Mouse (Mus musculus) MEL (cell line): Measurements from ENCODE around the gene Srgap2. TPM values are rescaled to one million over a fixed set of nuclear protein-coding genes. Genes with fewer than 3 reads are reported as not detected.

Experiments
- DNase-seq: peaks from one replicate; pipeline ENCODE4 v3.0.0; 2011; ENCODE audit warnings: low read depth, low spot score
- H3K27ac ChIP-seq: 2 replicates; pipeline ENCODE4 v1.5.1; 2012; ENCODE audit warnings: low read depth, mild to moderate bottlenecking, control low read depth, low read length, moderate library complexity; ENCODE audit not compliant: control insufficient read depth
- H3K27me3 ChIP-seq, 2 experiments: fragments of 150-350 bp in 1 of 2; sonication (generic) in 1 of 2; 2 replicates each; pipeline ENCODE4 v1.6.1; 2012; ENCODE audit warnings: low read length in 2 of 2, mild to moderate bottlenecking in 2 of 2, improper control_type of control experiment in 1 of 2, moderate library complexity in 1 of 2; ENCODE audit not compliant: insufficient read depth in 2 of 2, control insufficient read depth in 1 of 2
- H3K36me3 ChIP-seq, 2 experiments: 2 replicates each; pipeline ENCODE4 v1.6.1; 2012 to 2014; ENCODE audit warnings: low read length in 2 of 2, improper control_type of control experiment in 1 of 2, inconsistent platforms in 1 of 2, mild to moderate bottlenecking in 1 of 2; ENCODE audit not compliant: insufficient read depth in 2 of 2, control insufficient read depth in 1 of 2
- H3K4me1 ChIP-seq, 2 experiments: fragments of 150-350 bp in 1 of 2; sonication (generic) in 1 of 2; 2 replicates each; pipeline ENCODE4 v1.6.1; 2012; ENCODE audit warnings: low read length in 2 of 2, improper control_type of control experiment in 1 of 2, mild to moderate bottlenecking in 1 of 2; ENCODE audit not compliant: insufficient read depth in 2 of 2, control insufficient read depth in 1 of 2
- H3K4me3 ChIP-seq, 2 experiments: fragments of 150-350 bp in 1 of 2; sonication (generic) in 1 of 2; 2 replicates each; pipeline ENCODE4 v1.5.1; 2012; ENCODE audit warnings: low read depth in 2 of 2, low read length in 2 of 2, mild to moderate bottlenecking in 2 of 2, moderate library complexity in 2 of 2, control low read depth in 1 of 2, improper control_type of control experiment in 1 of 2; ENCODE audit not compliant: control insufficient read depth in 1 of 2, insufficient read depth in 1 of 2
- H3K79me2 ChIP-seq: 2 replicates; pipeline ENCODE4 v1.6.1; 2012; ENCODE audit warnings: mild to moderate bottlenecking, low read length, moderate library complexity; ENCODE audit not compliant: control insufficient read depth, poor library complexity, insufficient read depth
- H3K9ac ChIP-seq: 2 replicates; pipeline ENCODE4 v1.6.1; 2012; ENCODE audit warnings: low read depth, mild to moderate bottlenecking, control low read depth, low read length, moderate library complexity; ENCODE audit not compliant: control insufficient read depth, poor library complexity, severe bottlenecking
- H3K9me3 ChIP-seq: fragments of 150-350 bp; sonication (generic); replicated peaks from 2 replicates; pipeline ENCODE4 v1.6.1; 2012; ENCODE audit warnings: mild to moderate bottlenecking, low read length, improper control_type of control experiment, moderate library complexity; ENCODE audit not compliant: insufficient read depth
- BHLHE40 ChIP-seq: IDR thresholded peaks from 2 replicates; pipeline ENCODE4 v1.6.1; 2012; ENCODE audit warnings: low read depth, mild to moderate bottlenecking, inconsistent platforms, low read length, improper control_type of control experiment, borderline replicate concordance
- CHD1 ChIP-seq: IDR thresholded peaks from 2 replicates; pipeline ENCODE4 v1.6.1; 2012; ENCODE audit warnings: low read depth, mild to moderate bottlenecking, inconsistent platforms, low read length, improper control_type of control experiment
- CHD2 ChIP-seq: IDR thresholded peaks from 2 replicates; pipeline ENCODE4 v1.6.1; 2011; ENCODE audit warnings: low read length, improper control_type of control experiment
- E2F4 ChIP-seq: IDR thresholded peaks from 2 replicates; pipeline ENCODE4 v1.6.1; 2011; ENCODE audit warnings: low read depth, low read length, improper control_type of control experiment, borderline replicate concordance
- EP300 ChIP-seq, 2 experiments: IDR thresholded peaks; 2 replicates each; pipeline ENCODE4 v1.6.1; 2011; ENCODE audit warnings: improper control_type of control experiment in 2 of 2, low read length in 2 of 2, low read depth in 1 of 2, mild to moderate bottlenecking in 1 of 2
- ETS1 ChIP-seq: IDR thresholded peaks from 2 replicates; pipeline ENCODE4 v1.6.1; 2012; ENCODE audit warnings: low read depth, mild to moderate bottlenecking, inconsistent platforms, low read length, improper control_type of control experiment, moderate library complexity
- GABPA ChIP-seq: IDR thresholded peaks from 2 replicates; pipeline ENCODE4 v1.6.1; 2012; ENCODE audit warnings: low read depth, mild to moderate bottlenecking, inconsistent platforms, low read length, improper control_type of control experiment, moderate library complexity
- KAT2A ChIP-seq: conservative IDR thresholded peaks from 2 replicates; pipeline ENCODE4 v1.6.1; 2012; ENCODE audit warnings: low read depth, low read length, improper control_type of control experiment, inconsistent platforms
- MAX ChIP-seq: IDR thresholded peaks from 2 replicates; pipeline ENCODE4 v1.6.1; 2011; ENCODE audit warnings: low read length, improper control_type of control experiment
- MAZ ChIP-seq: IDR thresholded peaks from 2 replicates; pipeline ENCODE4 v1.6.1; 2012; ENCODE audit warnings: low read depth, mild to moderate bottlenecking, inconsistent platforms, low read length, improper control_type of control experiment
- MEF2A ChIP-seq: IDR thresholded peaks from 2 replicates; pipeline ENCODE4 v1.6.1; 2014; ENCODE audit warnings: low read depth, mild to moderate bottlenecking, inconsistent platforms, low read length, improper control_type of control experiment; ENCODE audit not compliant: poor library complexity, insufficient replicate concordance, severe bottlenecking; ENCODE audit errors: extremely low read depth
- MXI1 ChIP-seq: IDR thresholded peaks from 2 replicates; pipeline ENCODE4 v1.6.1; 2011; ENCODE audit warnings: mild to moderate bottlenecking, low read depth, low read length, improper control_type of control experiment
- MYC ChIP-seq: IDR thresholded peaks from 2 replicates; pipeline ENCODE4 v1.6.1; 2011; ENCODE audit warnings: low read depth, mild to moderate bottlenecking, low read length, improper control_type of control experiment, moderate library complexity
- NELFE ChIP-seq: IDR thresholded peaks from 2 replicates; pipeline ENCODE4 v1.6.1; 2011; ENCODE audit warnings: low read depth, low read length, improper control_type of control experiment
- NRF1 ChIP-seq: IDR thresholded peaks from 2 replicates; pipeline ENCODE4 v1.6.1; 2014; ENCODE audit warnings: low read depth, mild to moderate bottlenecking, inconsistent platforms, low read length, improper control_type of control experiment, moderate library complexity; ENCODE audit not compliant: poor library complexity, insufficient read depth, severe bottlenecking
- POLR2AphosphoS5 ChIP-seq: IDR thresholded peaks from 2 replicates; pipeline ENCODE4 v1.6.1; 2012; ENCODE audit warnings: low read depth, borderline replicate concordance, mild to moderate bottlenecking, inconsistent platforms, low read length, moderate library complexity, mixed read lengths
- TBP ChIP-seq: IDR thresholded peaks from 2 replicates; pipeline ENCODE4 v1.8.0; 2011; ENCODE audit warnings: low read depth, low read length, improper control_type of control experiment
- TCF12 ChIP-seq: IDR thresholded peaks from 2 replicates; pipeline ENCODE4 v1.6.1; 2014; ENCODE audit warnings: low read depth, mild to moderate bottlenecking, inconsistent platforms, low read length, improper control_type of control experiment, moderate library complexity
- UBTF ChIP-seq: IDR thresholded peaks from 2 replicates; pipeline ENCODE4 v1.6.1; 2012; ENCODE audit warnings: low read depth, mild to moderate bottlenecking, inconsistent platforms, low read length, improper control_type of control experiment, moderate library complexity, borderline replicate concordance; ENCODE audit not compliant: insufficient read depth
- USF1 ChIP-seq: IDR thresholded peaks from 2 replicates; pipeline ENCODE4 v1.6.1; 2014; ENCODE audit warnings: low read depth, mild to moderate bottlenecking, inconsistent platforms, low read length, improper control_type of control experiment, moderate library complexity
- ZC3H11A ChIP-seq: IDR thresholded peaks from 2 replicates; pipeline ENCODE4 v1.6.1; 2012; ENCODE audit warnings: low read depth, mild to moderate bottlenecking, inconsistent platforms, low read length, improper control_type of control experiment
- ZKSCAN1 ChIP-seq: IDR thresholded peaks from 2 replicates; pipeline ENCODE4 v1.6.1; 2012; ENCODE audit warnings: low read depth, mild to moderate bottlenecking, inconsistent platforms, low read length, improper control_type of control experiment, moderate library complexity
- ZMIZ1 ChIP-seq: IDR thresholded peaks from 2 replicates; pipeline ENCODE4 v1.6.1; 2012; ENCODE audit warnings: low read depth, mild to moderate bottlenecking, inconsistent platforms, low read length, improper control_type of control experiment, moderate library complexity
- polyA plus RNA-seq, 2 experiments: library from polyadenylated mRNA; stranded (reverse) in 1 of 2; unstranded in 1 of 2; fragments of >175 nt in 1 of 2; fragments of >200 nt in 1 of 2; gene quantifications; 2 replicates each; pipeline versions ENCODE4 v1.2.1 to v1.2.4; 2012; ENCODE audit warnings: low replicate concordance in 2 of 2, low read depth in 1 of 2; ENCODE audit not compliant: insufficient read length in 2 of 2, insufficient read depth in 1 of 2, missing spikeins in 1 of 2
- total RNA-seq: library from RNA; depleted of rRNA; stranded (reverse); fragments of 300-350 nt; gene quantifications from 2 replicates; pipeline ENCODE4 v1.2.3, GENCODE M21; 2012

Gene Srgap2
- total and polyA plus RNA-seq, 3 experiments: 9.0 to 25.3 TPM; not detected in 1

GRCm38 (mm10) chr1:131436609-131437008 lies 90.5 kb downstream of the Srgap2 start:
- H3K4me3 ChIP-seq: no peak overlapping the region
- 0 out of 2 replicates have a peak, but pooled peaks cover 1% of the 10 kb centered on the region for H3K79me2 ChIP-seq
- no peak overlapping the region for H3K9ac ChIP-seq
- peaks cover 3 to 10% of the 10 kb centered on the region in 2 experiments for H3K4me1 ChIP-seq
- H3K9me3 ChIP-seq: no peaks in the 10 kb centered on the region
- H3K27ac ChIP-seq: no peak overlapping the region
- peaks cover 3 to 12% of the 10 kb centered on the region in 2 experiments; a peak in 3 of 4 replicates for H3K36me3 ChIP-seq
- H3K27me3 ChIP-seq: no peaks in the 10 kb centered on the region
- no peak for TF ChIP-seq POLR2AphosphoS5
- TF ChIP-seq NELFE: no peak
- no peak for TF ChIP-seq CHD2
- no peak for TF ChIP-seq ZKSCAN1
- no peak for TF ChIP-seq MEF2A
- no peak for TF ChIP-seq MYC
- no peak for TF ChIP-seq ZC3H11A
- no peak for TF ChIP-seq NRF1
- no peak for TF ChIP-seq ETS1
- TF ChIP-seq E2F4: no peak
- no peak for TF ChIP-seq KAT2A
- no peak for TF ChIP-seq EP300 (IDR thresholded peaks at IDR 0.05; ENCODE audit: low read depth in 1 of 2, low read length in 2 of 2)
- no peak for TF ChIP-seq CHD1
- no peak for TF ChIP-seq GABPA
- no peak for TF ChIP-seq USF1
- no peak for TF ChIP-seq UBTF
- TF ChIP-seq TCF12: no peak
- TF ChIP-seq MAX: no peak
- DNase-seq: no peak

GRCm38 (mm10) chr1:131431456-131432246 lies 95.5 kb downstream of the Srgap2 start:
- no peak overlapping the region for H3K9ac ChIP-seq
- no peaks in the 10 kb centered on the region for H3K27me3 ChIP-seq
- no peak overlapping the region for H3K4me3 ChIP-seq
- peak; percentile 19 for DNase-seq
- no peaks in the 10 kb centered on the region for H3K79me2 ChIP-seq
- H3K27ac ChIP-seq: no peak overlapping the region
- no peaks in the 10 kb centered on the region for H3K4me1 ChIP-seq
- TF ChIP-seq TCF12: no peak
- TF ChIP-seq ETS1: no peak
- TF ChIP-seq TBP: no peak
- no peak for TF ChIP-seq MYC
- TF ChIP-seq MEF2A: no peak
- no peak for TF ChIP-seq MXI1
- TF ChIP-seq ZMIZ1: no peak
- TF ChIP-seq BHLHE40: no peak
- no peak for TF ChIP-seq EP300 (IDR thresholded peaks at IDR 0.05; ENCODE audit: low read depth in 1 of 2, low read length in 2 of 2)
- TF ChIP-seq MAZ: no peak
- no peaks in the 10 kb centered on the region for H3K9me3 ChIP-seq
- peaks cover 0 to 3% of the 10 kb centered on the region in 2 experiments; a peak in 3 of 4 replicates for H3K36me3 ChIP-seq
